Mouse (Mus musculus): ENCODE results near the gene Kmt2e.

DNA sequence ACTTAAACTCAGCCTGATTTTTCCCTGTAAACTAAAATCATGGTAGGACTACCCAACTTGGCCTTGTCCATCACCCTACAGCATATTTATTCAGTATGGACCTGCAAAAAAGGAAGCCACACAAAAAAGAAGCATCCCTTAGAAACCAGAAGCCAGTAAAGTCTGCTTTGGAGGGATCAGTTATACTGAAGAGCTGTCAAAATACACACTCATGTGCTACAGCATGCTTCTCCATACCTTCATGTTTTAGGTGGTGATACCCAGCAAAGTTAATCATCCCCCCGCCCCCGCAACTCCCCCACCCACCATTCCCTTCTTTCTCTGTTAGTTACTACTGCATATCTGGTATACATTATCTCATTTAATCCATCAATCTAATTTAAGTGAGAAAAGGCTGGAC is 16.5 kb upstream of the Kmt2e start:
- no peak for TF ChIP-seq CTCF (IDR thresholded peaks at IDR 0.05; ENCODE audit: low read depth)
- TF ChIP-seq EP300 (IDR thresholded peaks at IDR 0.05; ENCODE audit: low read depth), result no peak
